Mouse (Mus musculus) cortical plate, adult 2 months (tissue): Measurements from ENCODE around the gene Tor4a.

ENCODE experiments used
- CTCF ChIP-seq: fragments of 200-500 bp; IDR thresholded peaks from 2 replicates; pipeline ENCODE4 v1.5.1; 2011; ENCODE audit warnings: mild to moderate bottlenecking, control low read depth, low read length; ENCODE audit not compliant: insufficient read depth; ENCODE audit errors: extremely low read depth
- POLR2A ChIP-seq: fragments of 200-500 bp; IDR thresholded peaks from 2 replicates; pipeline ENCODE4 v1.6.1; 2011; ENCODE audit warnings: mild to moderate bottlenecking, low read length, control low read depth; ENCODE audit not compliant: insufficient read depth; ENCODE audit errors: extremely low read depth

DNA sequence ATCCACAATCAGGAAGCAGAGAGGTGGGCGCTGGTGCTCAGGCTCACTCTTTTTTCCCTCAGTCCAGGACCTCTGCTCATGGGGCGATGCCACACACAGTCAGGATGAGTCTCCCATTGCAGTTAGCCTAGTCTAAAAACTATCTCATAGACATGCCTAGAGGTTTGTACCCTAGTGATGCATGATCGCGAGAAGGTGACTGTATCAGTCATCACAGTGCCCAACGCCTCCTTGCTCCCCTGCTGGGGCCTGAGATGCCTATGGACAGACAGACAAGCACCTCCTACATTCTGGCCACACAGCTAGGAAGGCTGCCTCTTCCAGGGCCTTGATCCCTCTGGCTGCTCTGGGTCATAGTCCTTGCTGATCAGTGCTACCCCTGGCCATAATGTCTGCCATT is 49.3 kb downstream of the Tor4a start:
- TF ChIP-seq POLR2A (no peak), CTCF (no peak)
